Mouse (Mus musculus): ENCODE results near the gene Ppard. TPM values are rescaled to one million over a fixed set of nuclear protein-coding genes. Genes with fewer than 3 reads are reported as not detected.
"Not testable (repeated sequence)": the region's sequence is repeated elsewhere in the genome, so short reads cannot be mapped to it uniquely, and the experiment has no call there.

The Ppard gene
- polyA plus RNA-seq, 1 experiment, result 18.3 TPM

DNA sequence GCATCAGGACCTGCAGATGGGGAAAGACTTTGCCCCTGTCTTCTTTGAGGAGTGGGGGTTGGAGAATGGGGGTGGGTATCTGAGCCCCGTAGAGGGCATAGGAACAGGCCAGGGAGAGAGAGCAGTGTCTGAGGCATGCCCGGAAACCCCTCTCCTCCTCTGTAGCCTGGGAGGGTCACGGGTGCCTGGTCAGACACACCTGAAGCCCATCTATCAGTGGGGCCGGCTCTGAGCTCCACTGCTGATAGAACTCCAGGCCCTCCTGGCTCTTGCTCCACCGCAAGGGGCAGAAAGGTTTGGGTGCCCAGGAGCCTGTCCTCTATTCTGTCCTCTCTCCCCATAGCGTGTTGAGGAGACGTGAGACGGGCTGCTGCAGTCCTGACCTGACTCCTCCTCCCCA, 93.3 kb downstream of the Ppard start:
- DNase-seq (ENCODE audit: low read depth), result no peak
- TF ChIP-seq CTCF (IDR thresholded peaks at IDR 0.05; ENCODE audit: borderline replicate concordance, extremely low read depth, insufficient read depth, insufficient read length) (no peak), POLR2A (IDR thresholded peaks at IDR 0.05; ENCODE audit: borderline replicate concordance, extremely low read depth, insufficient read depth, insufficient read length, poor library complexity, severe bottlenecking) (no peak)

DNA sequence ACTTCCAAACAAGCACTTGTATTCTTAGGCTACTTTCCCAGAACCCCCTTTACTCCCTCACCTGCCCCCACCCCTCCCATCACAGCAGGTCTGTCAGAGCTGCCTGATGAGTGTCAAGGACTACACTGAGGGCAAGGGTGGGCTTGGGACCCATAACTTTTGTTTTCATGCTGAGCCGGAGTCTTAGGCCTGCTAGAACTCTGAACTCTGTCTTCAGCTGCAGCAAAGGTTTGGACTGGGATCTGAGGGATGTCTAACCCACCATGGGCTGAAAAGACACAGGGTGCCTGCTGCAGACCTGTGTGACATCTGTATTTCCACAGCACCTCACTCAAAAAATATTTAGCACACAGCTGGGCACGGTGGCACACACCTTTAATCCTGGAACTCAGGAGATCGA, 94.5 kb downstream of the Ppard start:
- no peak for DNase-seq (ENCODE audit: low read depth)
- TF ChIP-seq CTCF (IDR thresholded peaks at IDR 0.05; ENCODE audit: borderline replicate concordance, extremely low read depth, insufficient read depth, insufficient read length) (no peak), POLR2A (IDR thresholded peaks at IDR 0.05; ENCODE audit: borderline replicate concordance, extremely low read depth, insufficient read depth, insufficient read length, poor library complexity, severe bottlenecking) (no peak)

DNA sequence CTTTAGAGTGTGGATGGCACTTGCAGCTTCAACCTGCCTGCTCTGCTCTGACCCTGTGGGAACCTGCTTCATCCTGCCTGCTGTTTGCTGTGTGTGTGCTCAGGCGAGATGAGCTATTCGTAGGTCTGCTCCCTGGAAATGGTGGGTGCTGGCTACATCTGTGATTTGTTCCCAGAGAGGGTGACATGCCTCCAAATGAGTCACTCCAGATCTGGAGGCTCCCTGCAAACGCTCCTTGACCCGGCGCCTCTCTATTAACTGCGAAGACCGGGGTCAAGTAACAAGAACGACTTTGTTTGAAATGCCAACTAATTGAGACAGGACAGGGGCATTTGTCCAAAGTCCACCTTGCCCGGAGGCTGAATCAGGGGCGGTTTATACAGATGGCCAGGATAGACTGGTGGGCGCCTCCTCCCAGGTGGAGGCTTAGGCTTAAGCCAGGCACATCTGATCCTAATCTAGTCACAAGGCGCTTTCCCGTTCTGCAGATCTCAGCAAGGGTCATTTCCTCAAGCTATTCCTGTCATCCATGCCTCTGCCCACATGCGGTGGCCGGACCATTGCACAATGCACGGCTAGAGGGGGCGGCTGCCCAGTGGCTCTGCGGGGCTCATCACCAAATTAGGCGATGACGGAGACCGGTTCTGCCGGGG, 95.3 kb downstream of the Ppard start:
- TF ChIP-seq POLR2A (IDR thresholded peaks at IDR 0.05; ENCODE audit: borderline replicate concordance, extremely low read depth, insufficient read depth, insufficient read length, poor library complexity, severe bottlenecking), result no peak
- no peak for TF ChIP-seq CTCF (IDR thresholded peaks at IDR 0.05; ENCODE audit: borderline replicate concordance, extremely low read depth, insufficient read depth, insufficient read length)
- DNase-seq (ENCODE audit: low read depth), result no peak

DNA sequence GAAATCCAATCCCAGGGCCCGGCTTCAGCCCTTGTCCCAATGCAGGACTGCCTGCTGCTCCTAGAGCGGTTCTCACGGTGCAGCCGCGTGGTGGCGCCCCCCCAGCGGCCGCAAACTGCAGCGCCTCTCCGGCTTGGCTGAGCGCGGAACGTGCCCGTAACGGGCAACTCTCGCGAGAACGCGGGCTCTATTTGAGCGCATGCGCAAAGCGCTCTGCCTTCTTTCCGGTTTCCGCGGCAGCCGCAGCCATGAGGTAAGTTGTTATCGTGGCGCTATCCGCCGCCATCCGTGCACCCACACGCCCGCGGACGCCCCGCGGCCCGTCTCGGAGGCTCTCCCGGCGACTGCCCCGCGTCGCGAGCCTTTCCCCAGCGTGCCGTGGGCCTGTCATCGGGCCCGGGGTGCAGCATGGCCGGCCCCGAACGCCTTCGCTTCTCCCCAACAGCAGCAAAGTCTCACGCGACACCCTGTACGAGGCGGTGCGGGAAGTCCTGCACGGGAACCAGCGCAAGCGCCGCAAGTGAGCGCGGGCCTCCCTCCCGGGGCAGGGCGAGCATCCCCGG, 95.9 kb downstream of the Ppard start, which contains the start of gene Rpl10a:
TSS of gene Rpl10a (plus strand) at position 106 of the 563 bp plus-strand sequence.
- TF ChIP-seq POLR2A (IDR thresholded peaks at IDR 0.05; ENCODE audit: borderline replicate concordance, extremely low read depth, insufficient read depth, insufficient read length, poor library complexity, severe bottlenecking) (peak; percentile 67; the same call in 1 of the 2 replicates), CTCF (IDR thresholded peaks at IDR 0.05; ENCODE audit: borderline replicate concordance, extremely low read depth, insufficient read depth, insufficient read length) (peak; percentile 77)
- DNase-seq (ENCODE audit: low read depth), result peak; percentile 98

DNA sequence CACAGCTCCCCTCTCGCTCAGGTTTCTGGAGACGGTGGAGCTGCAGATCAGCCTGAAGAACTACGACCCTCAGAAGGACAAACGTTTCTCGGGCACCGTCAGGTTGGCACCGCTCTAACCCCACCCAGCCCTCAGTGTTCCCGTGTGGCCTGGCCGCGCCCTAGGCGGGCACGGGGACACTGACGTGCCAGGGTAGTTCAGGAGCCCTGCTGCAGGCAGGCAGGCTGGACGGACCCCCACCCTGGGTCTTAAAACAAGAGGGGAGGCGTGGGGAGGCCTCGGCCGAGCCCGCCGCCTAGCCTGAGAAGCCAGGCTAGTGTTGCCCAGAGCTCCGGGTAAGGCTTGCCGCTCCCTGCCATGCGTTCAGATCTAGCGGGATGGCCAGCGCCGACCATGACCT, 96.4 kb downstream of the Ppard start:
- TF ChIP-seq POLR2A (IDR thresholded peaks at IDR 0.05; ENCODE audit: borderline replicate concordance, extremely low read depth, insufficient read depth, insufficient read length, poor library complexity, severe bottlenecking) (no peak), CTCF (IDR thresholded peaks at IDR 0.05; ENCODE audit: borderline replicate concordance, extremely low read depth, insufficient read depth, insufficient read length) (no peak)
- peak; percentile 46 for DNase-seq (ENCODE audit: low read depth)

DNA sequence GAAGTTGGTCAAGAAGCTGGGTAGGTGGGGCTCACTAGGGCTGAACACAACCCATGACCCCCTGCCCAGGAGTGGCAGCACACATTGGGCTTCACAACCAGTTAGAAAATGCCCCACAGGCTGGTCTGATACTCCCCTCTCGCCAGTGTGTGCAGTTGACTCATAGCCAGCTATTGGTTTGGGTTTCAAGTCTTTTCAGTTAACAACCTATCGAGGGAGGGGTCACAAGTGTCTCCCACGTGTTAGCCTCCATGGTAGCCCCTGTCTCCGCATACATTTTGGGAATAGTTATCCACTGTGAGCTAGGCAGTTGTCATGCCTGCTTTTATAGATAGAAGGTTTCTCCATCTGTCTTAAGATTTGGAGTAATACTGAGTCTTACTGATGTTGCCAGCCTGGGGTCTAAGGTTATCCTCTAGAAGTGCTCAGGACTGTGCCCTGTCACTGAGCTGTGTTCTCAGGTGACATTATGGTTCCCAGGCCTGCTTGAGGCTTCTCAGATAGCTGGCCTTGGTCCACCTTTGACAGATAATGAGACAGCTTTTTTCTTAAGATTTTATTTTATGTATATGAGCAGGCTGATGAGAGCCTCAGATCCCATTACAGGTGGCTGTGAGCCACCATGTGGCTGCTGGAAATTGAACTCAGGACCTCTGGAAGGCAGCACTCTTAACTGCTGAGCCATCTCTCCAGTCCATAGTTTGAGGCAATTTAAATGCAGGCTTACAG, 97.2 kb downstream of the Ppard start:
- DNase-seq (ENCODE audit: low read depth), result no peak
- TF ChIP-seq POLR2A (IDR thresholded peaks at IDR 0.05; ENCODE audit: borderline replicate concordance, extremely low read depth, insufficient read depth, insufficient read length, poor library complexity, severe bottlenecking), result no peak
- TF ChIP-seq CTCF (IDR thresholded peaks at IDR 0.05; ENCODE audit: borderline replicate concordance, extremely low read depth, insufficient read depth, insufficient read length), result no peak

DNA sequence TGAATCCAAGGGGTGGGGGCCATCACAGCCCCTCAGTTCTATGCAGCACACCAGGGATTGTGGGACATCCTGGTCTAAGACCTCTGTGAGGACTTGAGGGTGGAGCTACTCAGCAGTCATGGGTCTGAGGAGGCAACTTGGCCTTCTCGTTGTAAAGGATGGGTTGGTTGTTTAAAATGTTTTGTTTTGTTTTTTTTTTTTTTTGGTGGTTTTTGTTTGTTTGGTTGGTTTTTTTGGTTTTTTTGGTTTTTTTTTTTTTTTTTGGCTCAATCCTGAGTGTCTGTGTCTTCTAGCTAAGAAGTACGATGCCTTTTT, 97.7 kb downstream of the Ppard start:
- no peak for DNase-seq (ENCODE audit: low read depth)
- no peak for TF ChIP-seq CTCF (IDR thresholded peaks at IDR 0.05; ENCODE audit: borderline replicate concordance, extremely low read depth, insufficient read depth, insufficient read length)
- TF ChIP-seq POLR2A (IDR thresholded peaks at IDR 0.05; ENCODE audit: borderline replicate concordance, extremely low read depth, insufficient read depth, insufficient read length, poor library complexity, severe bottlenecking), result no peak

DNA sequence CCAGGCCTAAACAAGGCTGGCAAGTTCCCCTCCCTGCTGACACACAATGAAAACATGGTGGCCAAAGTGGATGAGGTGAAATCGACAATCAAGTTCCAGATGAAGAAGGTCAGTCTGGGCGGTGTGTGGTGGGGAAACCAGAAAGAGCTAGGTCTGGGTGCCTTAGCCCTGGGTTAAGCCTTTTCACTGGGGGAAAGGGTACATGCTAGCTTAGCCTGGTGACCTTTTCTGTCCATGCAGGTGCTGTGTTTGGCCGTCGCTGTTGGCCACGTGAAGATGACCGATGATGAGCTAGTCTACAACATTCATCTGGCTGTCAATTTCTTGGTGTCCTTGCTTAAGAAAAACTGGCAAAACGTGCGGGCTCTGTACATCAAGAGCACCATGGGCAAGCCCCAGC, 98.1 kb downstream of the Ppard start:
- not testable (repeated sequence) for DNase-seq (ENCODE audit: low read depth)

DNA sequence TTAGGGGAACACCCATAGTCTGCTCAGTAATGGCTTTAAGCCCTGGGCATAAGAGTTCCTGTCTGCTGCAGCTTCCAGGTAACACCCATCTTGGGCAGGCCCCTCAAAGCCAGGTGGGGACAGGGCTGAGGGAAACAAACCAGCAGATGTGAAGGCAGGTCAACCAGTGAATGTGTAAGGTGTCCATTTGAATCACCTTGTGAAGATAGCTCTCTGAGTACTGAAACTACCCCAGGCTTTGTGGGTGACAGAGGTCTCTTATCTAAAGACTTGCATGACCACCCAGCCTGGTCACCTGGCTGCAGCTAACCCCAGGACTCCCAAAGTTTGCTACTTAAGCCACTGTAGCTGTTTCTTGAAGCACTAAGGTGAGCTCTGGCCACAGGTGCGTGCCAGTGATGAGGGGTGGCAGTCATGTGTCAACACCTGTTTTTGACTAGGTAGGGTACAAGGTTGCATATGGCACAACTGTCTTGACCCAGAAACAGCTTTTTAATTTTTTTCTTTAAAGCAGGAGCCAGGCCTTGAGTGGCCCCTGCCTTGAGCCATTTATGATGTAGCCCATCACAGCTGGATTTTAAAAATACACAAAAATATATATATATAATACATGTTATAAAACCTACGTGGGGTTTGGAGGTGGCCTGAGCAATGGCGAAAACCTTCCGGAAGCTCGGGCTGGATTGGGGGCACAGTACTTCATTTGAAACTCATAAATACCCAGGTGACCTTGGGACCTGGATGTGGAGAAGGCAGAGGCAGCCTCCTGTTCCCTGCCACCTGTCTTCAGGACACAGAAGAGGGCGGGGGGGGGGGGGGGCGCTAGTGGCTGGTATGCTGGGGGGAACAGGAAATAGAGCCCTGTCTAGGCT, 99.0 kb downstream of the Ppard start:
- no peak for DNase-seq (ENCODE audit: low read depth)
- TF ChIP-seq CTCF (IDR thresholded peaks at IDR 0.05; ENCODE audit: borderline replicate concordance, extremely low read depth, insufficient read depth, insufficient read length) (no peak), POLR2A (IDR thresholded peaks at IDR 0.05; ENCODE audit: borderline replicate concordance, extremely low read depth, insufficient read depth, insufficient read length, poor library complexity, severe bottlenecking) (no peak)

DNA sequence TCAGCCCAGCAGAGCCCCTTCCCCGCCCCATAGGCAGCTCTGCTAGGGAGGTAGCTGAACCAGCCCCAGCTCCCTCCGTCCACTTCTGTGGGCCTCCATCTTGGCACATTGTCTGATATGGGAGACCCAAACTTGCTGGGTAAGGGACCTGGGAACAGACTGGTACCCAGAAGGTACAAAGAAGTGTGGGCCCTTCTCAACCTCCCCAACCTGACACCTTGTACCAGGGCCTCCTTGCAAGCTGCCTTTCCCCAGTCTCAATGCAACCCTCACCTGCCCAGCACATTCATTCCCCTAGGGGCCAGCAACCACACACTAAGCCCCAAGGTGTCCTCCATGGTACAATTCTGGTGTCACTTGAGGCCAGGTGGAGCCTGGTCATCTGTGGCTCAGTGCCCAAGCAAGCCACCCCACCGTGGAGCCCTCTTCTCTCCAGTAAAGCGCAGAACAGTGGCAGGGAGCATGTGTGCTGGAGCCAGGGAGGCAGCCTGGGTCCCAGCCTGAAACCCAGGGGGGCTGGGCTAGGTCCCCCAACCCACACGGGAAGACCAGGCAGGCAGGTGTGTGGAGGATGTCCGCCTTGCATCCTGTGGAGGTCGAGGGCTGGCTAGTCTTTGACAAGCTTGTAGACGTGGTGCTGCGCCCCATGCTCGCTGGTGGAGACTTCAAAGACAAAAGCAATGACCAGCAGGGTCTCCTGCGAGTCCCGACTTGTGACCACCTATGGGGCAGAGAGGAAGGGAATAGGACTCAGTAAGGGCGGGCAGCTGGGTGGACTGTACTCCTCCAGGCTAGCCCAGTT, 99.8 kb downstream of the Ppard start:
- TF ChIP-seq POLR2A (IDR thresholded peaks at IDR 0.05; ENCODE audit: borderline replicate concordance, extremely low read depth, insufficient read depth, insufficient read length, poor library complexity, severe bottlenecking), result no peak
- no peak for TF ChIP-seq CTCF (IDR thresholded peaks at IDR 0.05; ENCODE audit: borderline replicate concordance, extremely low read depth, insufficient read depth, insufficient read length)
- DNase-seq (ENCODE audit: low read depth), result no peak

Measured in brain, embryonic 14.5 days (tissue).